Mouse (Mus musculus) erythroblast, embryonic 14.5 days (primary cell): ENCODE data around the gene Iapp. TPM values are rescaled to one million over a fixed set of nuclear protein-coding genes. Genes with fewer than 3 reads are reported as not detected.
"Not testable (repeated sequence)": the region's sequence is repeated elsewhere in the genome, so short reads cannot be mapped to it uniquely, and the experiment has no call there.

Experiments
- H3K27me3 ChIP-seq: 2 replicates; pipeline ENCODE4 v1.6.1; 2012; ENCODE audit warnings: inconsistent platforms; ENCODE audit not compliant: control insufficient read depth
- H3K36me3 ChIP-seq: 2 replicates; pipeline ENCODE4 v1.6.1; 2012; ENCODE audit warnings: mild to moderate bottlenecking, inconsistent platforms; ENCODE audit not compliant: control insufficient read depth
- H3K4me1 ChIP-seq: 2 replicates; pipeline ENCODE4 v1.6.1; 2012; ENCODE audit warnings: inconsistent platforms; ENCODE audit not compliant: control insufficient read depth
- H3K4me3 ChIP-seq: replicated peaks from 2 replicates; pipeline ENCODE3; 2012; ENCODE audit warnings: moderate library complexity, mild to moderate bottlenecking, inconsistent platforms
- H3K9me3 ChIP-seq: 2 replicates; pipeline ENCODE4 v1.6.1; 2012; ENCODE audit warnings: low read length, inconsistent platforms, mixed read lengths; ENCODE audit not compliant: control insufficient read depth
- GATA1 ChIP-seq: IDR thresholded peaks from 2 replicates; pipeline ENCODE4 v1.6.1; 2012; ENCODE audit warnings: low read length, inconsistent platforms, mixed read lengths
- TAL1 ChIP-seq: IDR thresholded peaks from 3 replicates; pipeline ENCODE4 v1.6.1; 2012; ENCODE audit warnings: low read length, inconsistent platforms, mixed read lengths
- polyA plus RNA-seq: library from polyadenylated mRNA; stranded (reverse); fragments of >175 nt; gene quantifications from 2 replicates; pipeline ENCODE4 v1.2.3, GENCODE M21; 2012

Iapp gene
- not detected in 2 replicates for polyA plus RNA-seq

DNA sequence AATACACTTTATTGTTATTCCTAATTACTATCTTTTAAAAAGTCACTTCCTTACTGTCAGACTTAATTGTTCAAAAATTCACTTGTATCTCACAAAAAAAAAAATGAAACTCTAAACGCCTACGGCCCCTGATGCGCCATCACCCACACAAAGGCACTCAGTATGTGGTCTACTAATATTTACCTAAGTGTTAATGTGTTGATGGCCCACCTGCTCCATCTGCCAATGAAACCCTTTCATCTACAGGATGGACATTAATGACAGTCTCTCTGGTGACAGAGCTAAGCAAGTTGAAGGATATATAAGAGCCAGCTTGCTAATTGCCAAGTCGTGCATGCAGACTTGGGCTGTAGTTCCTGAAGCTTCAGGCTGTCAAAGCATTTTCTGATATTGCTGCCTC, at the start of gene Iapp:
Iapp (plus strand) TSS at position 326 of the 400 bp plus-strand sequence.
- H3K36me3 ChIP-seq: no peaks in the 10 kb centered on the region
- no peaks in the 10 kb centered on the region for H3K27me3 ChIP-seq
- H3K4me1 ChIP-seq: no peaks in the 10 kb centered on the region
- no peak for TF ChIP-seq GATA1
- no peak for TF ChIP-seq TAL1
- H3K4me3 ChIP-seq: no peak within 1 kb of the TSS
- H3K9me3 ChIP-seq: peaks cover 3% of the 10 kb centered on the region; the same call in 1 of the 2 replicates

DNA sequence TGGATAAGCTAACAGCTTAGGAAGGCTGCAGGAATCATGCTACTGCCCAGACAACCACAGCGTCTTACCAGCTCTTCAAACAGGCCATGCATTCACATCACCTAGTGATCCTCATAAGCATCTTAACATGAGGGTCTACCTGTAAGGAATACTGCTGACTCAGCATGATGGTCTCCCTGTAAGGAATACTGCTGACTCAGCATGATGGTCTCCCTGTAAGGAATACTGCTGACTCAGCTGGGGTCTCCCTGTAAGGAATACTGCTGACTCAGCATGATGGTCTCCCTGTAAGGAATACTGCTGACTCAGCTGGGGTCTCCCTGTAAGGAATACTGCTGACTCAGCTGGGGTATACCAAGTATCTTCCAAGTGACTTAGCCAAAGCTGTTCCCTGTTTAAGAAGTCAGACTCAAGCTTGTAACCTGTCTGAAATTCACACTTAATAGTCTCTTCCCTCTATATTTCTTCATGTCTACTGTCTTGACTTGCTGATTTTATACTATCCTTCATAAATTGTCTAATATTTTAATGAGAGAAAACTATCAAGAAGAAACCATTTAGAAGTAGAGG, 47.4 kb upstream of the Iapp start:
- H3K4me3 ChIP-seq, H3K36me3 ChIP-seq: not testable (repeated sequence)

DNA sequence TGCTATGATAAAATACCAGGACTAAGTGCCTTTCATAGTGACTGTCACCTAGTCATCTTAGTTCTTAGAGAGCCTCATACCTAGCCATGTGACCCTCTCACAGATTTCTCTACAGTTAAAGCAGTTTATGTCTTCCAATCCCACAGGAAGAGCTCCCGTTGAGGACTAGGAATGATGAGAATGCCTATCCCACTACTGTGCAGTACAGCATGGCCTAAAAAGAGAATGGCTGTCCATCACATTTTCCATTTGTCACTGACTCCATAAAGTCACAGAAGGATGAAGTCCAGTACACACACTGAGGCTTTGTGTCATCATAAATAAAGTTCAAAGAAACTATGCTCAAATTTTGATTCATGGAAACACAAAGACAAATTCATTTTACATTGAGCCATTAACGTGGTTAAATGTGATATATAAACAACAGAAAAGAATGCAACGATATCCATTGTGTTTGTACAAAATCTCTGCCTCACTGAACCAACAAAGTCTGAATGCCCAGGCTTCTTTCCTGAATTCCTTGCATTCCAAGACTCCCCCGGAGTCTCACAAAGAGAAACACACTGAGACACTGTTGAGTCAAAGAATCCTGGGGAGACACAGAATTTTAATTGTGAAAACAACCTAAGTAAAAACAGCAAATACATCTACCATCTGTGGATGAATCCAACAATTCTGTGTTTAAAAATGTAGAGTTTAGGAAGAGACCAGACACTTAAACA, 22.3 kb upstream of the Iapp start:
- Histone ChIP-seq H3K36me3 (no peaks in the 10 kb centered on the region), H3K9me3 (no peaks in the 10 kb centered on the region), H3K4me1 (no peaks in the 10 kb centered on the region), H3K27me3 (no peaks in the 10 kb centered on the region), H3K4me3 (no peak overlapping the region)
- TF ChIP-seq GATA1 (no peak), TAL1 (no peak)

More for the DNA sequence above, 47.4 kb upstream of the Iapp start:
- H3K4me1 ChIP-seq, H3K9me3 ChIP-seq, H3K27me3 ChIP-seq: not testable (repeated sequence)

DNA sequence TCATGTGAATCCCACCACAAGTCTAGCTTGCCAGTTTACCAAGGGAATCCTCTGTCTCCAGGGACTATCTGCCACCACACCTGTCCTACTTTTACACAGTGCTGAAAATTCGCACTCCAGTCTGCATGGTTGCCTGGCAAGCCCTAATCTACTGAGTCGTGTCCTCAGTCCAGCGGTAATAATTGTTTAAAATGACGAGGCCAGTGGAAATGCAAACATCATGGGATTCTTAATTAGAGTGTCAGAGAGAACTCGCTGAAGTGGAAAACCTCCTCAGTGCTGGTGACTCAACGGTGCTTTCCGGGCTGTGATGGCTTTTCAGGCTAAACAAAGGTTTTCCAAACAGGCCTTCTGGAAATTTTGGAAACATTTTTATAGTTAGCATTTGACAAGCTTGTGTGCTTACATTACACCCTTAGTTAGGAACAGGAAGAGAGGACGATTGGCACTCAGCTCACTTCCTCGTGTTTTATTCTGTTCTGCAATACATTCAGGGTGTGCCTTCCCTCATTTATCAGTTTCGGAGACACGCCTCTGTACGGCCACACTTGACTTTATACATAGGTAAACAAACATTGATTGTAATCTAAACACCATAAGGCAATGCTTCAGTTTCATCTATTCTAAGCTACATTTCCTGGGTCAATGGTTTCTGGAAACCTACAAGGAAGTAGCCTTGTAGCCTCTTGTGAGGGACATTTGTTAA, 8.7 kb upstream of the Iapp start:
- no peak for TF ChIP-seq TAL1
- Histone ChIP-seq H3K9me3 (peaks cover 4% of the 10 kb centered on the region; the same call in 1 of the 2 replicates), H3K4me3 (no peak overlapping the region), H3K36me3 (no peaks in the 10 kb centered on the region), H3K4me1 (no peaks in the 10 kb centered on the region), H3K27me3 (no peaks in the 10 kb centered on the region)

DNA sequence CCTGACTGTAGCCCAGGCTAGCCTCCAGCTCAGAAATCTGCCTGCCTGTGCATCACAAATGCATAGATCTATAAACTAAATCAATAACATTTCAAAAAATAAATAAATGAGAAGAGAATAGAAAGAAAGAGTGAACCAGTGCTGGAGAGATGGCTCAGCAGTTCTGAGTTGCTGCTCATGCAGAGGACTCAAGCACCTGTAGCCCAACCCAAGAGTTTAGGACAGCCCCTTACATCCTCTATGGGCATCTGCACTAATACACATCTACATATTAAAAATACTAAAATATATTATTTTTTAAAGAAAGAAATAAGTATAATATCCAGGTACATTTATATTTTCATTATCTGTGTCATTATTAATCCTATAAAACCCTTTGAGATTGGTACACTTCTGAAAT, 6.9 kb downstream of the Iapp start:
- Histone ChIP-seq H3K27me3 (no peaks in the 10 kb centered on the region), H3K36me3 (no peaks in the 10 kb centered on the region), H3K4me1 (no peaks in the 10 kb centered on the region), H3K4me3 (no peak overlapping the region), H3K9me3 (peaks cover 9% of the 10 kb centered on the region)
- TF ChIP-seq TAL1 (no peak), GATA1 (no peak)

DNA sequence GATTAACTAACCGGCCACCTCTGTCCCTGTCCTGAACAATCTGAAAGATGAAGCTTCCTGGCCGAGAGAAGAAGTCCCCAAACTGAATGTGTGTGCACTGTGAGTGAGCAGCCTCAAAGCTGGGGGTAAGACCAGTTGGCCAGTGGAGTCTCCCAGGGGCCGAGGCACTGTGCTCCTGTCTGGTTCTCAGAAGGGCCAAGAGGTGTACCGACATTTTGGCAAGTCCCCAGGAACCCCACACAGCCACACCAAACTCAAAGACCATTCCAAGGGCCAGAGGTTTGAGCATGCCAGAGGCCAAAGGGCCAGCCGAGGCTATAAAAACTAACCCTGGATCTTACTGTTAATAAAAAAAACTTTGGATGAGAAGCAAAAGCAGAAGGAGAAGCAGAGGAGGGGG, 16.1 kb downstream of the Iapp start:
- H3K9me3 ChIP-seq: peaks cover 6% of the 10 kb centered on the region
- no peaks in the 10 kb centered on the region for H3K4me1 ChIP-seq
- H3K36me3 ChIP-seq: no peaks in the 10 kb centered on the region
- H3K4me3 ChIP-seq: no peak overlapping the region
- H3K27me3 ChIP-seq: no peaks in the 10 kb centered on the region
- TF ChIP-seq TAL1 (no peak), GATA1 (no peak)

DNA sequence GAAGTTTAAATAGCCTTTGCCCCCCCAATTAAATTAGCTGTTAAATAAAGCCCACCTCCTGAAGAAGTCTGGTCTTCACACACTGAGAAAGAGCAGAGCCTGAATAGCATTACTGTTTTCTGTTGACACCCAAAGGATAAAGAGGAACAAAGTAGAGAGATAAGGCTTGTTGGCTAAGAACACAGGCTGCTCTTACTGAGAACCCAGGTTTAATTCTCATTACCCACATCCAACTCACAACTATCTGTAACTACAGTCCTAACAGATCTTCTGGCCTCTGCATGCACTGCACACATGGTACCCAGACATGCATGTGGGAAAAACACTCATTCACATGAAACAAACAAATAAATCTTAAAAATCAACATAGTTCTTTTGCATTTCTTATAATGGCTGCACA, 18.9 kb downstream of the Iapp start:
- Histone ChIP-seq H3K27me3 (no peaks in the 10 kb centered on the region), H3K4me1 (no peaks in the 10 kb centered on the region), H3K36me3 (no peaks in the 10 kb centered on the region), H3K4me3 (no peak overlapping the region), H3K9me3 (peaks cover 2% of the 10 kb centered on the region; the same call in 1 of the 2 replicates)
- TF ChIP-seq TAL1 (no peak), GATA1 (no peak)

DNA sequence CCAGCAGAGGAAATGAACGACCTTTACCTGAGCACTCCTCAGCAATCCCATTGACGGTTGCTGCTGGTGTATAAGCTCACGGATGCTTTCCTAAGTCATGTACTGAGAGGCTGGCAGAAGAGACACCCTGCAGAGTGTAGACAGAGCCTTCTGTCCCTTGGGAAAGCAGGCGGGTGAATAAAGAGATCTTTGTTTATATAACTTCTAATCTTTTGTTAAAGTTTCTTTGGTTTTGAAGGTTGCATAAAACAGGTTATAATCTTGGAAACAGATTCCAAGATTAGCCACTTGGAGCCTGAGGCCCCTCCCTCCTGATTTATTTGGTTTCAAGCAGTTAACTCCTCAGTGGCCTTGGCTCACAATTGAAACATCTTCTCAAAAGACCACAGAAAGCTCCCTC, 24.7 kb downstream of the Iapp start, which contains the start of gene Slco1a5:
Slco1a5 (minus strand) TSS at position 101 of the 400 bp plus-strand sequence.
- Histone ChIP-seq H3K36me3 (no peaks in the 10 kb centered on the region), H3K4me1 (no peaks in the 10 kb centered on the region), H3K9me3 (peaks cover 2% of the 10 kb centered on the region; the same call in 1 of the 2 replicates), H3K27me3 (no peaks in the 10 kb centered on the region), H3K4me3 (no peak within 1 kb of the TSS)
- no peak for TF ChIP-seq GATA1
- TF ChIP-seq TAL1: no peak

DNA sequence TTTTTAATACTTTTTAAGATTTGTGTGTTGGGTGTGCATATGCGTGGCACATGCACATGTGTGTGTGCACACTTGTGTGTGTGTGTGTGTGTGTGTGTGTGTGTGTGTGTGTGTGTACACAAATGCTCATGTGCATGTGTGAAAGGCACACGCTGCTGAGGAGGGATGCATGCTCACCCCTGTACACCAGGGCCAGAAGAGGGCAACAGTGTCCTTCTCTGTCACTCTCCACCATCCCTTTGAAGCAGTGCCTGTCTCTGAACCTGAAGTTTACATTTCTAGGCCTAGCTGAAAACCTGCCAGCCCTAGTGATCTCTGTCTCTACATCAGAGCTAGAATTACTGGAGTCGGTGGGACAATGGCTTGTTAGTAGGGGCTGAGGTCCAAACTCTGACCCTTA, 28.4 kb downstream of the Iapp start:
- Histone ChIP-seq H3K4me1 (no peaks in the 10 kb centered on the region), H3K9me3 (no peaks in the 10 kb centered on the region), H3K27me3 (no peaks in the 10 kb centered on the region), H3K36me3 (no peaks in the 10 kb centered on the region), H3K4me3 (no peak overlapping the region)
- TF ChIP-seq GATA1: no peak
- TF ChIP-seq TAL1: no peak
